Mouse (Mus musculus) forebrain, embryonic 11.5 days (tissue): Measurements from ENCODE around the gene Col19a1. TPM values are rescaled to one million over a fixed set of nuclear protein-coding genes. Genes with fewer than 3 reads are reported as not detected.
A peak's percentile ranks its signal among the peaks of the same experiment; 100 is the strongest.

Experiments
- ATAC-seq: fragments of 200-750 bp; cut with Nextera tagmentation; replicated peaks from 2 replicates; pipeline ENCODE4 v1.8.0; 2017; ENCODE audit warnings: moderate TSS enrichment; ENCODE audit not compliant: low FRiP score
- DNase-seq: peaks from one replicate; pipeline ENCODE4 v3.0.0-alpha.2; 2017; ENCODE audit warnings: low spot score
- H3K27ac ChIP-seq: fragments of 300-500 bp; sonication (generic); 2 replicates; pipeline ENCODE4 v1.5.1; 2014; ENCODE audit warnings: low read depth, low read length
- H3K27me3 ChIP-seq: fragments of 300-500 bp; sonication (generic); 2 replicates; pipeline ENCODE4 v1.6.1; 2014; ENCODE audit warnings: mild to moderate bottlenecking, low read length, mixed read lengths; ENCODE audit not compliant: control insufficient read depth, insufficient read depth
- H3K36me3 ChIP-seq: fragments of 300-500 bp; sonication (generic); 2 replicates; pipeline ENCODE4 v1.6.1; 2014; ENCODE audit warnings: mild to moderate bottlenecking, low read length, moderate library complexity, mixed read lengths; ENCODE audit not compliant: control insufficient read depth, insufficient read depth
- H3K4me1 ChIP-seq: fragments of 300-500 bp; sonication (generic); replicated peaks from 2 replicates; pipeline ENCODE4 v1.6.1; 2014; ENCODE audit warnings: low read length, mixed read lengths; ENCODE audit not compliant: control insufficient read depth, insufficient read depth
- H3K4me2 ChIP-seq: fragments of 300-500 bp; sonication (generic); 2 replicates; pipeline ENCODE4 v1.6.1; 2014; ENCODE audit warnings: low read depth, mild to moderate bottlenecking, low read length, moderate library complexity, mixed read lengths; ENCODE audit not compliant: severe bottlenecking
- H3K4me3 ChIP-seq: fragments of 300-500 bp; sonication (generic); 2 replicates; pipeline ENCODE4 v1.5.1; 2014; ENCODE audit warnings: low read depth, low read length
- H3K9ac ChIP-seq: fragments of 300-500 bp; sonication (generic); 2 replicates; pipeline ENCODE4 v1.6.1; 2014; ENCODE audit warnings: low read length
- H3K9me3 ChIP-seq: fragments of 300-500 bp; sonication (generic); 2 replicates; pipeline ENCODE4 v1.6.1; 2016; ENCODE audit warnings: low read length, mixed read lengths; ENCODE audit not compliant: control insufficient read depth
- WGBS: fragments of 180-500 bp; shearing (Covaris S2); extraction: QIAGEN DNeasy Blood & Tissue Kit; methylation state at CpG from one replicate; pipeline ENCODE4 v1.1.7; 2014; 5-methylcytosine and 5-hydroxymethylcytosine counted together
- polyA plus RNA-seq: library from polyadenylated mRNA; unstranded; fragments of >200 nt; fragmentation: Nextera tagmentation; extraction: Ambion mirVana; gene quantifications from 2 replicates; pipeline ENCODE4 v1.2.1, GENCODE M21; 2014

Col19a1 gene
- polyA plus RNA-seq, 1 experiment from 2014 or later: 0.29 TPM

DNA sequence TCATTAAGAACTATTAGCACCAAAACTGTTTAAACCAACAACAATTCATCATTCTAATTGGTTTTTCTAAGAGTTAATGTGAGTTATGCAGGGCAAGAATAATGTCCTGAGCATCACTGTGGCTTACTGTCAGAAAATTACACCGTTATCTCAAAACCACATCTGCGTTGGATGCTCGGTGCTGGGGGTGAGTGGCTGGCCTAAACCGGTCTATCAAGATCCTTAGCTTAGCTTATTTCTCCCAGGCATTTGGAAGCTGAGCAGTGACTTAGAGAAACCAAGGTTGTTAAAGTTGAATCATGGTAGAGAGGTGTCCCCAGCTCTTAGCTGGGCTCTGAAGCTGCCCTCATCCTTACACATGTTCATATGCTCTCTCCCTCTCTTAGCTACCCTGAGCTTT is 276.4 kb downstream of the Col19a1 start:
- Histone ChIP-seq H3K4me2 (no peak overlapping the region), H3K9ac (no peak overlapping the region), H3K27ac (no peak overlapping the region), H3K4me1 (no peaks in the 10 kb centered on the region), H3K9me3 (no peaks in the 10 kb centered on the region; the same call in 1 of the 2 replicates), H3K4me3 (no peak overlapping the region), H3K27me3 (no peaks in the 10 kb centered on the region), H3K36me3 (no peaks in the 10 kb centered on the region)
- 96% methylated on average over 4 of the region's 4 CpGs for WGBS
- ATAC-seq: no peak
- DNase-seq: no peak

DNA sequence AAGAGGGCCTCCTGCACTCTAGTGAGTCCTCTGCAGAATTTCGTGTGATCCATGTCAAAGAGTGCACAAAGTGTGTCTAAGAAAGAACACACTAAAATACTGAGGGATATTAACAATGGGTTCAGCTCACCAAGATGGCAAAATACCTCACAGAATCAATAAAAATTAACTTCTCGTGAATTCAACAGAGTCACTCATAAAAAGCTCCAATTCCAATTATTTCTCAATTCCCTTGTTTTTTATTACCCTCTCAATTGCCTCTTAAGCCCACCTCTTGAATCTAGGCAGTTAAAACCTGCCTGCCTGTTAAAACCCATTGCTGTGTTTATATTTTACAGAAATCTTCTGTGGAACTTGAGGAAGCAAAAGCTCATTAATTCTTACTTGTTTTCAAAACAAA is 277.1 kb downstream of the Col19a1 start:
- H3K36me3 ChIP-seq: no peaks in the 10 kb centered on the region
- DNase-seq (no peak), ATAC-seq (no peak)
- H3K27me3 ChIP-seq: no peaks in the 10 kb centered on the region
- H3K4me2 ChIP-seq: no peak overlapping the region
- WGBS: 63% methylated on average over 2 of the region's 2 CpGs
- no peaks in the 10 kb centered on the region for H3K4me1 ChIP-seq
- no peak overlapping the region for H3K9ac ChIP-seq
- H3K27ac ChIP-seq: no peak overlapping the region
- no peaks in the 10 kb centered on the region; the same call in 1 of the 2 replicates for H3K9me3 ChIP-seq
- H3K4me3 ChIP-seq: no peak overlapping the region

DNA sequence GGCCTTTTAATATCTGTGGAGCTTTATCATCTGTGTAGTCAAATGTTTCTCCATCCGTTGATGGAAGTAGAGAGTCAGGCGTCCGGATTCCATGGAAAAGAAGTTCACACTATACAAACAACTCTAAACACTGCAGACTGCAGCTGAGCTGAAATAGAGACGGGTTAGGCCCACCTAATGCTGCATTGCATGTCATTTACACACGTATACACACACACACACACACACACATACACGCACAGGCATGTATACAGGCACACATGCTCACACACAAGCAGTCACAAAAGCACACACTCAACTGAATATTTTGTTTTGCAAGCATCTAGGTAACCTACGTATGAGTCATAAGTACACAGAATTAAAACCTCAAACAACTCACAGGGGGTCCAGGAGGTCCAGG is 284.2 kb downstream of the Col19a1 start:
- ATAC-seq: peak; percentile 25; the same call in 1 of the 2 replicates
- H3K4me3 ChIP-seq: no peak overlapping the region
- WGBS: 89% methylated on average over 7 of the region's 7 CpGs

DNA sequence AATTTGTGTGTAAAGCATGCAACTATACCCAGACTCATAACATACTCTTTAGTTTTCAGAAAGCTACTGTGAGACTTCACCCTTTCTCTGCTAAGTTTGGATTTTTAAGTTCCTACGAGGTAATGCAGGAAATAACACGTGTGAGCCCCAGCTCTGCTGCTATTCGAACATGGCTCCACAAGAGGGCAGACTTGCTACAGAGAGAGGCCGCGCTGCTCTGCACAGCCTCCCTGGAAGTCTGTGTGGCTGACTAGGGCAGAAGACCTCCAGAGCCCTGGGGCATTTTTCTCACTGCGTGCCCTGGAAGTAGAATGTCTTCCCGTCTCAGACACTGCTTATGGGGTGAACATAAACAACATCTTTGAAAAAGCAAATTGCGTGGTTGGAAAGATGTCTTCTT is 284.6 kb downstream of the Col19a1 start:
- ATAC-seq: peak; percentile 84
- no peaks in the 10 kb centered on the region for H3K9me3 ChIP-seq
- WGBS: 14% methylated on average over 8 of the region's 8 CpGs
- DNase-seq: peak; percentile 84
- H3K9ac ChIP-seq: no peak overlapping the region
- no peaks in the 10 kb centered on the region for H3K27me3 ChIP-seq
- no peak overlapping the region for H3K4me3 ChIP-seq
- H3K4me1 ChIP-seq: no peaks in the 10 kb centered on the region
- no peaks in the 10 kb centered on the region for H3K36me3 ChIP-seq
- no peak overlapping the region for H3K27ac ChIP-seq
- no peak overlapping the region for H3K4me2 ChIP-seq

More for the DNA sequence above, 284.2 kb downstream of the Col19a1 start:
- Histone ChIP-seq H3K9ac (no peak overlapping the region), H3K27me3 (no peaks in the 10 kb centered on the region), H3K27ac (no peak overlapping the region), H3K36me3 (no peaks in the 10 kb centered on the region), H3K4me2 (no peak overlapping the region), H3K9me3 (no peaks in the 10 kb centered on the region), H3K4me1 (no peaks in the 10 kb centered on the region)
- DNase-seq: no peak

DNA sequence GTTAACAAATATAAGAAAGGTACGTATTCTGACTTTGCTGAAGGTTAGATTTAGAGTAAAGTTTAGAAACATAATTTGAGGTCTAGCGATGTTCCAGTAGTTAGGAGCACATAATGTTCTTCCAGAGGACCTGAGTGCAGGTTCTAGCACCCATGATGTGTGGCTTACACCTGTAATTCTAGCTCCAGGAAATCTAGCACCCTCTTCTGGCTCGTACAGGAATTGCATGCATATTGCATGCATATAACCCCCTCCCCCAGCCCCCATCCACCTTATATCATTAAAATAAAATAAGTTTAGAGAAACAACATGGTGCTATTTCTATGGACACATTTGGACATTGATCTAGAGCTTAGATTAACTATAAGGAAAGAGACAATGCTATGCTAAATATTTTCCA is 286.6 kb downstream of the Col19a1 start:
- Histone ChIP-seq H3K9ac (no peak overlapping the region), H3K27me3 (no peaks in the 10 kb centered on the region), H3K4me1 (no peaks in the 10 kb centered on the region), H3K27ac (no peak overlapping the region), H3K4me2 (no peak overlapping the region), H3K36me3 (no peaks in the 10 kb centered on the region), H3K9me3 (no peaks in the 10 kb centered on the region), H3K4me3 (no peak overlapping the region)
- DNase-seq (no peak), ATAC-seq (no peak)
- WGBS: 90% methylated on average over 3 of the region's 3 CpGs

DNA sequence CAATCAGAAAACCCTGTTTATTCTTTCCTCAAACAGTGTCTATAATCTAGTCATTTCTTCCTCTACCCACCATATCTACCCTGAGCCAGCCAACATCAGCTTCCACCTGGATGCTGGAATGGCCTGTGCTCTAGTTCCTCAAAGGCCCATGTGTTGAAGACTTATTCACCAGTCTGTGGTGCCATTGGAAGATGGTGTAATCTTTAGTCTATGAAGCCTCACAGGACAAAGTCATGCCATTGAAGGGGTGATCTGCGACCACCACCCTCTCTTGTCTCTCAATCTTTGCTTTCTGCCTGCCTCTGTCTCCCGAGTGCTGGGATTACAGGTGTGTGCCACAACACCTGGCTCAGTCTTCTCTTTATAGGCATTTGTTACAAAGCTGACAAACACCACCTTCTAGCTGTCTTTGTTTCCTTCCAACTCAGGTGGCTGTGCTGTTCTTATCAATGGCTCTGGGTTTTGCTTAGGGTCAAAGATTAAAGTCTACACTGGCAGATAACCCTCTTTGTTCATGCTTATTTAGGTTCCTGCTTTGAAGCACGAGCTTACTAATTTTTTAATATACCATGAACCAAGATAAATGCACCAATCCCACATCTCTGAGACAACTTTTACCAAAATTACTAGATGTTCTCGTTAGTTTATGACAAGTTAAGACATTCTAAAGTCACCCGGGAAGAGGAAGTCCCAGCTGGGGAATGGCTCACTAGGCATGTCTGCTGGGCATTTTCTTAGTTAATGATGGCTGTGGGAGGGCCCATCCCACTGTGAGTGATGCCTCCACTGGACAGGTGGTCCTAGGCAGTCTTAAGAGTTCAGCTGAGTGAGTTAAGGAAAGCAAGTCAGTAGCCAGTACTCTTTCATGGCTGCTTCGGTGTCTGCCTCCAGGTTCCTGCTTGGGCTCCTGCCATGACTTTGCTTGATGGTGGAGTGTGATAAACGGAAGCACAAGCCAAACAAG is 292.0 kb downstream of the Col19a1 start:
- Histone ChIP-seq H3K4me3 (no peak overlapping the region), H3K27me3 (no peaks in the 10 kb centered on the region), H3K4me1 (no peaks in the 10 kb centered on the region), H3K9me3 (no peaks in the 10 kb centered on the region), H3K9ac (no peak overlapping the region), H3K36me3 (no peaks in the 10 kb centered on the region), H3K27ac (no peak overlapping the region), H3K4me2 (no peak overlapping the region)
- no peak for ATAC-seq
- 83% methylated on average over 7 of the region's 7 CpGs for WGBS
- no peak for DNase-seq

DNA sequence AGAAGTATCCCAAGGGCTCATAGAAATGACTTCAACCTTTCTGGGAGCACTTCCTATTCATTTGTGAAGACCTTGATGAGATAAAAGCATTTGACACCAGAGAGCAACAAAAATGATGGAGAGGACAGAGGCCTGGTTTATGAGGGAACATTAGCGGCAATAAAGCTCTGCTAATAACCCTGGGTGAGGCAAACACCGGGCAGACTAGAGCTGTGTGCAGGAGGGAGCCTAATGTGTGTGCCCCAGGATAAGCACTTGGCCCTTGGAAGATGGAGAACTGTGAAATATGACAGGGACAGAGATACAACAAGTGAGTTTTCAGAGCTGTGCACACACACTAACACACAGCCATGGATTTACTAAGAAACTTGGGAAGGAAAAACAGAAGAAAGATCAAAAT is 294.8 kb downstream of the Col19a1 start:
- ATAC-seq (no peak), DNase-seq (no peak)
- no peak overlapping the region for H3K4me2 ChIP-seq
- no peaks in the 10 kb centered on the region for H3K36me3 ChIP-seq
- no peaks in the 10 kb centered on the region for H3K9me3 ChIP-seq
- H3K4me3 ChIP-seq: no peak overlapping the region
- H3K4me1 ChIP-seq: no peaks in the 10 kb centered on the region
- no peak overlapping the region for H3K27ac ChIP-seq
- no peak overlapping the region for H3K9ac ChIP-seq
- H3K27me3 ChIP-seq: no peaks in the 10 kb centered on the region
- 88% methylated on average over 2 of the region's 2 CpGs for WGBS

DNA sequence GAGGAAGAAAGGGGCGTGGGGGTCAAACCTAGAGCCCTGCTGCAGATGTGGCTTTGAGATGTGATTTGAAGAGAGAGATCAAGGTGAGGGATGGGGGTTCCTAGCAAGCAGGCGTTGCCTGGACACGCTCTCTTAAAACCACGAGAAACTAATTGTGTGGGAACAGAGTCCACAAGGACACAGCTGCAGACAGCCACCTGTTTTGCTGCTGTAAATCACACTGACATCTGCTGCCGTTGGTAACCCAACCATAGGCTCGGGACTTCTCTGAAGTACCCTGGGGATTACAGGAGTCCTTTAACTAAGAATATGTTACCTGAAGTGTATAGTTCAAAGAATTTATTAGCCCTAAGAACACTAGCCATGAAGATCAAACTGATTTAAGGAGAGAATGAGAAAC is 300.9 kb downstream of the Col19a1 start:
- WGBS: 71% methylated on average over 6 of the region's 6 CpGs
- ATAC-seq (no peak), DNase-seq (no peak)
- Histone ChIP-seq H3K4me3 (no peak overlapping the region), H3K27ac (no peak overlapping the region), H3K9me3 (no peaks in the 10 kb centered on the region), H3K4me1 (no peaks in the 10 kb centered on the region), H3K36me3 (no peaks in the 10 kb centered on the region), H3K4me2 (no peak overlapping the region), H3K27me3 (no peaks in the 10 kb centered on the region), H3K9ac (no peak overlapping the region)

DNA sequence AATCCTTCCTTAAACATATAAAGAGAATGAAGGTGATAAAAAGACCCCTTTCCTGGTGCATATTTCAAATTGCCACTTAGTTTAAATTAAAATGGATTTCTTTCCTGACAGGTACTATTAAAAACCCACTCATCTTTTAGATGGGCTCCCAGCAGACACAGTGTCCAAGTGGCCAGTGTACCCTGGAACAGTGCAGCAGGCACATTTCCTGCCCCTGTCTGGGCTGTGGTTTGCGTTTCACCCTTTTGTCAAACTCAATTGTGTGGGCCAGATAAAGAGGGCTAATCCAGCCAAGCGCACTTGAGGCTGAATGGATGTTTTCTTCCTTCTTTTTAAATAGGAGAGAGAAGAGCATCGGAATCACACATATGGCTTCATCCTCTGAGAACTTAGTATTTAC is 320.2 kb downstream of the Col19a1 start:
- H3K9me3 ChIP-seq: no peaks in the 10 kb centered on the region
- no peak overlapping the region for H3K27ac ChIP-seq
- ATAC-seq (no peak), DNase-seq (no peak)
- WGBS: 29% methylated on average over 3 of the region's 3 CpGs
- H3K27me3 ChIP-seq: no peaks in the 10 kb centered on the region
- no peaks in the 10 kb centered on the region for H3K36me3 ChIP-seq
- H3K9ac ChIP-seq: no peak overlapping the region
- H3K4me3 ChIP-seq: no peak overlapping the region
- H3K4me1 ChIP-seq: no peaks in the 10 kb centered on the region
- H3K4me2 ChIP-seq: no peak overlapping the region
